Mouse (Mus musculus): ENCODE results near the gene Lrig1. TPM values are rescaled to one million over a fixed set of nuclear protein-coding genes. Genes with fewer than 3 reads are reported as not detected.

The Lrig1 gene
- total RNA-seq, 1 experiment: 19.1 TPM

DNA sequence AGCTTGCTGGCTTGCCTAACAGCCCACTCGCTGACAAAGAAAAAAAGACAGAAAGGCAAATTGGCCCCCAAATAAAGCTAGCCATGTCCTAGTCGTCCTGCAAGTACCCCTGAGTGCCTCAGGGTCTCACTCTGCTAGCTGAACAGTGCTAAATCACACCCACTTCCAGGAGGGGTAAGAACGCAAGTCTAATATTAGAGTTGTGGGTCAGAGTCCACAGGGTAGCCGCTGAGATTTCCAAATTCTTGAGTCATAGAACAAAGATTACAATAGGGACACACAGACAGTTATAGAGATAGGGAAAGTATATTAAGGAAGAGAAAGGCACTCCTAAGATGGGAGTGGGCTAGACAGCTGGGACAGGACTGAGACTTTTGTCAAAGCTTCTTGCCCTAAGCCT, 51.5 kb downstream of the Lrig1 start:
- Histone ChIP-seq H3K27ac (ENCODE audit: insufficient read depth, low read depth, low read length, poor library complexity, severe bottlenecking) (no peak overlapping the region), H3K9me3 (ENCODE audit: control insufficient read depth, insufficient read depth, low read depth, low read length) (no peaks in the 10 kb centered on the region), H3K36me3 (ENCODE audit: control insufficient read depth, insufficient read depth, low read length, poor library complexity, severe bottlenecking) (no peaks in the 10 kb centered on the region), H3K4me3 (ENCODE audit: insufficient read depth in 1 of 2, low read depth in 1 of 2, low read length in 2 of 2, poor library complexity in 1 of 2, severe bottlenecking in 1 of 2) (no peak overlapping the region), H3K9ac (ENCODE audit: insufficient read depth, low read depth, low read length, poor library complexity, severe bottlenecking) (no peak overlapping the region), H3K4me1 (ENCODE audit: control insufficient read depth in 2 of 2, insufficient read depth in 2 of 2, low read length in 2 of 2, poor library complexity in 1 of 2) (peaks cover 3 to 25% of the 10 kb centered on the region in 2 experiments; a peak in 2 of 4 replicates)
- TF ChIP-seq ZNF384 (IDR thresholded peaks at IDR 0.05; ENCODE audit: low read depth, low read length) (no peak), ZC3H11A (IDR thresholded peaks at IDR 0.05; ENCODE audit: borderline replicate concordance, low read depth, low read length) (no peak), MAFK (IDR thresholded peaks at IDR 0.05; ENCODE audit: insufficient read depth, low read depth, low read length) (no peak), HCFC1 (IDR thresholded peaks at IDR 0.05; ENCODE audit: borderline replicate concordance, insufficient read depth, low read length) (no peak), CHD2 (IDR thresholded peaks at IDR 0.05; ENCODE audit: low read depth, low read length) (no peak)
- in situ Hi-C loops (cut with MboI; ENCODE audit: low sequenced_read_pairs in 2 of 2, unreplicated experiment in 2 of 2): no loop called here
- DNase-seq (ENCODE audit: low read depth, low spot score): no peak

DNA sequence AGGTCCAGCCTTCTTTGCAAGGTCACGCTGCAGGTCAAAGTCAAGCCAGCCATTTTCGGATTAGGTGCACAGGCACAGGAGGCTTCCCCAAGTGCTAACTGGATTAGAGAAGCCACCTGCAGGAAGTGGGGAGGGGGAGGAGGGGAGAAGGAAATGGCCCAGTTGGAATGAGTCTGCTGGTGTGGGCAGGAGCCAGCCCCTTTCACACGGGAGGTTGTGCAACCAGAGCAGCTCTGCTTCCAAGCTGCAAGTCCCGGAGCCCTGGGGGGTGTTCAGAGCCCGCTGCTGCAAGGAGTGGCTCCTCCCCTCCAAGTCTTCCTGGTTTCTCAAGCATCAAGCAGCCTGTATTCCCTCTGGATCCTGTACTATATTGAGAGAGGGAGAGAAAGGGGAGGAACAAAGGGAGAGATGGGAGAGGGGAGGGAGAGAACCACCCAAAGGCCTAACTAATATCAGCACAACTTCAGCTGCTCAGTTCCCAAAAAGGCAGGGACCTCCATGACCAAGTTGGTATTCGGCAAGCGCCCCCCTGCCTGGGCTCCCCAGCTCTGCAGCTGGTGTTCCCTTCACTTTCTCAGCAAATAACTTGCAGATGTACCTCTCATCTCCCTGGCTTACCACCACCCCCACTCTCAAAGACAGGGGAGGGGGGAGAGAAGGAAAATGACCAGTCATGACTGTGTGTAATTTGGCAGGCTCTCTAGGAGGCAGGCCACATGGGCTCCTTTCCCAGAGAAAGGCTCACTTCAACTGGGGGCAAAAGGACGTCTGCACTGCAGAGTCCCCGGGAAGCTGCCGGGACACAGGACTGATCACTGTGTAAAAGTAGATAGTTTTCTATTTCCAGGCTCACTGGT, 52.2 kb downstream of the Lrig1 start:
- H3K27ac ChIP-seq (ENCODE audit: insufficient read depth, low read depth, low read length, poor library complexity, severe bottlenecking): no peak overlapping the region; the same call in 1 of the 2 replicates
- DNase-seq (ENCODE audit: low read depth, low spot score): peak; percentile 39
- H3K36me3 ChIP-seq (ENCODE audit: control insufficient read depth, insufficient read depth, low read length, poor library complexity, severe bottlenecking): no peaks in the 10 kb centered on the region
- 0 out of 2 replicates have a peak overlapping the region, but pooled peaks have one; percentile 8 for H3K9ac ChIP-seq (ENCODE audit: insufficient read depth, low read depth, low read length, poor library complexity, severe bottlenecking)
- no peak for TF ChIP-seq MAFK (IDR thresholded peaks at IDR 0.05; ENCODE audit: insufficient read depth, low read depth, low read length)
- no peak for TF ChIP-seq CHD2 (IDR thresholded peaks at IDR 0.05; ENCODE audit: low read depth, low read length)
- no peak for TF ChIP-seq ZNF384 (IDR thresholded peaks at IDR 0.05; ENCODE audit: low read depth, low read length)
- no peak for TF ChIP-seq HCFC1 (IDR thresholded peaks at IDR 0.05; ENCODE audit: borderline replicate concordance, insufficient read depth, low read length)
- TF ChIP-seq ZC3H11A (IDR thresholded peaks at IDR 0.05; ENCODE audit: borderline replicate concordance, low read depth, low read length): no peak
- H3K9me3 ChIP-seq (ENCODE audit: control insufficient read depth, insufficient read depth, low read depth, low read length): no peaks in the 10 kb centered on the region
- peak overlapping the region in 1 of 2 experiments; percentile 13; a peak in 1 of 4 replicates for H3K4me3 ChIP-seq (ENCODE audit: insufficient read depth in 1 of 2, low read depth in 1 of 2, low read length in 2 of 2, poor library complexity in 1 of 2, severe bottlenecking in 1 of 2)
- in situ Hi-C loops (cut with MboI; ENCODE audit: low sequenced_read_pairs in 2 of 2, unreplicated experiment in 2 of 2): no loop called here
- H3K4me1 ChIP-seq (ENCODE audit: control insufficient read depth in 2 of 2, insufficient read depth in 2 of 2, low read length in 2 of 2, poor library complexity in 1 of 2): peaks cover 3 to 26% of the 10 kb centered on the region in 2 experiments; a peak in 2 of 4 replicates

DNA sequence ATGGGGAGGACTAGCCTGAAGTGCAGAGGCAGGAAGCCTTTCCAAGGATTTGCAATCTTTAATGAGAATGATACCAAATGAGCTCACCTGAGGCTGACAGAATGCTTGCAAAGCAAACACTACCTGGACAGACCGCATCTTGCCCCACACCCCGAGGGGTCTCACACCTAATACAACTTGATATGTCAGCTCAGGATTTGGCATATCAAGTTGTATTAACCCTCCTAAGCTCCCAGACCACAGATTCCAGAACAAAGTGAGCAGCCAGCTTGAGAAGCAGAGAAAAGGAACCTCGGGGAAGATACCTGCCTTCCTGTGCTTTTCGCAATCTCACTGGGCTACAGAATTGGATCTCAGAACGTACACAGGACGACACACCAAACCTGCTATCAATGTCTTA, 53.1 kb downstream of the Lrig1 start:
- H3K27ac ChIP-seq (ENCODE audit: insufficient read depth, low read depth, low read length, poor library complexity, severe bottlenecking): no peak overlapping the region
- in situ Hi-C loops (cut with MboI; ENCODE audit: low sequenced_read_pairs in 2 of 2, unreplicated experiment in 2 of 2): no loop called here
- TF ChIP-seq ZC3H11A (IDR thresholded peaks at IDR 0.05; ENCODE audit: borderline replicate concordance, low read depth, low read length): no peak
- TF ChIP-seq HCFC1 (IDR thresholded peaks at IDR 0.05; ENCODE audit: borderline replicate concordance, insufficient read depth, low read length): no peak
- no peak for TF ChIP-seq ZNF384 (IDR thresholded peaks at IDR 0.05; ENCODE audit: low read depth, low read length)
- no peak for TF ChIP-seq CHD2 (IDR thresholded peaks at IDR 0.05; ENCODE audit: low read depth, low read length)
- TF ChIP-seq MAFK (IDR thresholded peaks at IDR 0.05; ENCODE audit: insufficient read depth, low read depth, low read length): no peak
- DNase-seq (ENCODE audit: low read depth, low spot score): no peak
- H3K9me3 ChIP-seq (ENCODE audit: control insufficient read depth, insufficient read depth, low read depth, low read length): no peaks in the 10 kb centered on the region
- H3K36me3 ChIP-seq (ENCODE audit: control insufficient read depth, insufficient read depth, low read length, poor library complexity, severe bottlenecking): no peaks in the 10 kb centered on the region
- H3K4me3 ChIP-seq (ENCODE audit: insufficient read depth in 1 of 2, low read depth in 1 of 2, low read length in 2 of 2, poor library complexity in 1 of 2, severe bottlenecking in 1 of 2): no peak overlapping the region
- peaks cover 3 to 26% of the 10 kb centered on the region in 2 experiments; a peak in 2 of 4 replicates for H3K4me1 ChIP-seq (ENCODE audit: control insufficient read depth in 2 of 2, insufficient read depth in 2 of 2, low read length in 2 of 2, poor library complexity in 1 of 2)
- H3K9ac ChIP-seq (ENCODE audit: insufficient read depth, low read depth, low read length, poor library complexity, severe bottlenecking): peak overlapping the region; percentile 15; the same call in 1 of the 2 replicates

DNA sequence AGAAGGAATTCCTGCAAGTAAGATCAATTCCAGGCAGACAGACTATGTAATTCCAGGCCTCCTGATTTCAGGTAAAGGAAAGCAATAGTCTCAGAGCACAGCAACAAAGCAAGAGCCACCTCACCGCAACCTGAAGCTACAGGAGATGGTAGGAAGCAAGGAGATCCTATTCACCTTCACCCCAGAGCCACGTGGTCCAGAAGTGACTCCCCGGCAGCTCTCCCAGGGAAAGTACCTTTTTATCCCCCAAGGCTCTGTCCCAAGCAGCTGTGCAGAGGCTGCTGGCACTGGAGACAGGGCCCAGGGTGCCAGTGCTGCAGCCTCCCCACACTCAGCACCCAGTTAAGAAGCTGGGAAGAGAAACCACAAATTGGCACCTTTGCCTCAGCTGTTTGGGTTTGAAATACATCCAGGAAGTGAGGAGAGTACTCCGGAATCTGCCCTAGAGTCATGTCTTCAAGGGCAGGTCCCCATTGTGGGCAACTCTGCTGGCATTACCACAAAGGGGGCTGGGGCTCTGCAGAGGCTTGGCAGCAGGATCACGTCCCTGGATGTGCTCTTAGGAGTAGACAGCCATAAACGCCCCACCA, 53.6 kb downstream of the Lrig1 start:
- no peak for TF ChIP-seq HCFC1 (IDR thresholded peaks at IDR 0.05; ENCODE audit: borderline replicate concordance, insufficient read depth, low read length)
- no peak for TF ChIP-seq ZNF384 (IDR thresholded peaks at IDR 0.05; ENCODE audit: low read depth, low read length)
- no peak for TF ChIP-seq MAFK (IDR thresholded peaks at IDR 0.05; ENCODE audit: insufficient read depth, low read depth, low read length)
- no peak for TF ChIP-seq CHD2 (IDR thresholded peaks at IDR 0.05; ENCODE audit: low read depth, low read length)
- no peak for TF ChIP-seq ZC3H11A (IDR thresholded peaks at IDR 0.05; ENCODE audit: borderline replicate concordance, low read depth, low read length)
- in situ Hi-C loops (cut with MboI; ENCODE audit: low sequenced_read_pairs in 2 of 2, unreplicated experiment in 2 of 2): no loop called here
- Histone ChIP-seq H3K9ac (ENCODE audit: insufficient read depth, low read depth, low read length, poor library complexity, severe bottlenecking) (peak overlapping the region; percentile 15; the same call in 1 of the 2 replicates), H3K9me3 (ENCODE audit: control insufficient read depth, insufficient read depth, low read depth, low read length) (no peaks in the 10 kb centered on the region), H3K4me1 (ENCODE audit: control insufficient read depth in 2 of 2, insufficient read depth in 2 of 2, low read length in 2 of 2, poor library complexity in 1 of 2) (peaks cover 3 to 26% of the 10 kb centered on the region in 2 experiments; a peak in 2 of 4 replicates), H3K27ac (ENCODE audit: insufficient read depth, low read depth, low read length, poor library complexity, severe bottlenecking) (no peak overlapping the region), H3K4me3 (ENCODE audit: insufficient read depth in 1 of 2, low read depth in 1 of 2, low read length in 2 of 2, poor library complexity in 1 of 2, severe bottlenecking in 1 of 2) (no peak overlapping the region), H3K36me3 (ENCODE audit: control insufficient read depth, insufficient read depth, low read length, poor library complexity, severe bottlenecking) (no peaks in the 10 kb centered on the region)
- DNase-seq (ENCODE audit: low read depth, low spot score): no peak

Data from ES-E14 (cell line).